Mouse (Mus musculus) embryonic fibroblast, embryonic 13.5 days (primary cell): ENCODE data around the gene Prr23a3.

Experiments used
- CTCF ChIP-seq: IDR thresholded peaks from 2 replicates; pipeline ENCODE4 v1.5.1; 2011; ENCODE audit warnings: mild to moderate bottlenecking, control low read depth, low read length, moderate library complexity, borderline replicate concordance; ENCODE audit not compliant: insufficient read depth
- POLR2A ChIP-seq: IDR thresholded peaks from 2 replicates; pipeline ENCODE4 v1.6.1; 2011; ENCODE audit warnings: low read depth, mild to moderate bottlenecking, control low read depth, low read length, moderate library complexity

- TF ChIP-seq CTCF (no peak), POLR2A (no peak)
Observed at GRCm38 (mm10) chr9:98823805-98824204, 40.8 kb upstream of the Prr23a3 start.
